Mouse (Mus musculus): ENCODE results near the gene Aldoart1.

DNA sequence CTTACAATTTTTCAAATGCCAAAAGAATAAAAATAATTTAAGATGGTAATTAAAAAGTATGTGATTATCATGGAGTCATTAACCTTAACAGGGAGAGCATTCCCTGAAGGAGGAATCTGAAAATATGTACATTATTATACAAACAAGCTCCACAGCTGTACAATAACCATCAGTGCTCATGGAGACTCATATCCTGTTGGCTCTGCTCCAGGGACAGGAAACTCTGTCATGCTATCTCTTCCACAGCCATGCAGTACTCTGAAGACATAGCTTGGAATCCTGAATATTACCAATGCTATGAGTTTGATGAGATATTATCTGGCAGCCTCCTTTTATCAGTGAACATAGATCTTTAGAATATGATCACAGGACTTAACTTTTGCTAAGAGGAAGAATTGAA lies 8.2 kb downstream of the Aldoart1 start:
- TF ChIP-seq CTCF (IDR thresholded peaks at IDR 0.05; ENCODE audit: control insufficient read depth, insufficient read depth, insufficient replicate concordance, low read depth, low read length) (no peak), POLR2A (IDR thresholded peaks at IDR 0.05; ENCODE audit: control insufficient read depth, low read depth, low read length) (no peak)
